Mouse (Mus musculus) forebrain, embryonic 16.5 days (tissue): ENCODE measurements at regions not wholly inside any gene's neighbourhood (a gene's known extent, or its start where the extent isn't known, plus 50 kb on each side); places are given as distances from the start of the nearest gene placed in this dataset.

ENCODE experiments used
- ATAC-seq: fragments of 200-750 bp; cut with Nextera tagmentation; 2 replicates; pipeline ENCODE4 v1.8.0; 2017; ENCODE audit warnings: mild to moderate bottlenecking, moderate library complexity
- H3K27ac ChIP-seq: fragments of 300-500 bp; sonication (generic); 2 replicates; pipeline ENCODE4 v1.5.1; 2014; ENCODE audit warnings: low read length, control low read depth
- H3K27me3 ChIP-seq: fragments of 300-500 bp; sonication (generic); replicated peaks from 2 replicates; pipeline ENCODE4 v1.6.1; 2014; ENCODE audit warnings: low read length; ENCODE audit not compliant: control insufficient read depth, insufficient read depth
- H3K36me3 ChIP-seq: fragments of 300-500 bp; sonication (generic); 2 replicates; pipeline ENCODE4 v1.6.1; 2014; ENCODE audit not compliant: control insufficient read depth, insufficient read depth
- H3K4me1 ChIP-seq: fragments of 300-500 bp; sonication (generic); replicated peaks from 2 replicates; pipeline ENCODE4 v1.6.1; 2014; ENCODE audit warnings: low read length; ENCODE audit not compliant: control insufficient read depth, insufficient read depth
- H3K4me2 ChIP-seq: fragments of 300-500 bp; sonication (generic); 2 replicates; pipeline ENCODE4 v1.6.1; 2014; ENCODE audit warnings: mild to moderate bottlenecking, low read length, control low read depth
- H3K4me3 ChIP-seq: fragments of 300-500 bp; sonication (generic); replicated peaks from 2 replicates; pipeline ENCODE4 v1.5.1; 2014; ENCODE audit warnings: mild to moderate bottlenecking, low read length, control low read depth
- H3K9ac ChIP-seq: fragments of 300-500 bp; sonication (generic); replicated peaks from 2 replicates; pipeline ENCODE4 v1.6.1; 2014; ENCODE audit warnings: low read depth, low read length, control low read depth
- H3K9me3 ChIP-seq: fragments of 300-500 bp; sonication (generic); 2 replicates; pipeline ENCODE4 v1.6.1; 2016; ENCODE audit warnings: low read length; ENCODE audit not compliant: control insufficient read depth
- WGBS: fragments of 180-500 bp; shearing (Covaris S2); extraction: QIAGEN DNeasy Blood & Tissue Kit; methylation state at CpG from one replicate; pipeline ENCODE4 v1.1.7; 2014; 5-methylcytosine and 5-hydroxymethylcytosine counted together

DNA sequence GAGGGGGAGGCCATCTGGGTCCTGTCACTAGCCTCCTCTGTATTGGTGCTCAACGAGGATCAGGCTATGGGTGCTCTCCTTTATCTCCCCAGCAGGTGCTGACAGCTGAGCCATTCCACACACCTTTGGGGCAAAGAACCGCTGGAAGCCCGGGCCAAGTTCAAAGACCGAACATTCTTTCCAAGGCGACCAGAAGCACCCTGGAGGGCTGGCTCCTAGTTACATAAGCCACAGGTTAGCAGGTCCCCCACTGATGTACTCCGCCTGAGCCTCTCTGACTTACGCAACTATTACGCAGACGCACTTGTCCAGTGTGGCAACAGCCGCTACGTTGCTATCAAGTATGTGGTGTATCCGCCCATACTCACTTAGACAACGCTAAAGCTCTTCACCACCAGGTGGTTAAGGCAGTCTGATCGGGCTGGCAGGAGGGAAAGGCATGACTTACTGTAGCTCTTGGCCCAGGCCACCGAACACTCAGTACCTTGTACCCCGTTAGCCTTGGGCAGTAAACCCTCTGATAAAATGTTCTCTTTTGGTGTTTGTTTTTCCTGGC lies 69.2 kb downstream of the Gm33543 start:
- Histone ChIP-seq H3K9ac (no peak overlapping the region), H3K27me3 (no peaks in the 10 kb centered on the region), H3K36me3 (no peaks in the 10 kb centered on the region), H3K4me2 (no peak overlapping the region), H3K9me3 (no peaks in the 10 kb centered on the region), H3K4me3 (no peak overlapping the region), H3K27ac (no peak overlapping the region), H3K4me1 (no peaks in the 10 kb centered on the region)
- 88% methylated on average over 16 of the region's 16 CpGs for WGBS
- no peak for ATAC-seq

DNA sequence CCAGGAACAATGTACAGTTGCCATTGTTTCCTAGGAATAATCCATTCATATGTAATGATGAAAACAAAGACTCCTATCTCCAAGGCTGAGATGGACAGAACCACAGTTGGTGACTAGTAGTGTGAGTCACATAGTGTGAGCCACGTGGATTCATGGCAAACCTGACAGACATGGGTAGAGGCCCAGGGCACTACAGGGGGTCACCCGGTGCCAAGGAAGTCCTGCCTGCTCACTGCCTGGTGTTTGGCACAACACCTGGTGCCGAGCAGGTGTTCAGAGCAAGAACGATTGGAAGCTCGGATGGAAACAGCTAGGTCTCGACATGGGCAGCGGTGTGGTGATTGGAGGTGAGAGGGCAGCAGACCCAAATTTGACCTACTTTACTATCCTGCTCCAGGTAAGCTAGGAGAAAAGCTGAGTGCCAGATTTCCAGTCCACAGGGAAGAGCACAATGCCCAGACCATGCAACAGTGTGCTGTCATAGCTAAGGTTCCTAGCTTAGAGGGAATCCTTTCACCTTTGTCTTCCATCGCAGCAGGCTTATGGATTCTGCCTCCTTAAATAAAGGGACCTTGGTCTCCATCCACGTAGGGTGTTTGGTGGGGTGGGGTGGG lies 69.8 kb downstream of the Gm33543 start:
- H3K9me3 ChIP-seq, result no peaks in the 10 kb centered on the region
- WGBS, result 92% methylated on average over 9 of the region's 9 CpGs
- no peaks in the 10 kb centered on the region for H3K36me3 ChIP-seq
- no peak overlapping the region for H3K4me3 ChIP-seq
- H3K9ac ChIP-seq, result no peak overlapping the region
- no peaks in the 10 kb centered on the region for H3K27me3 ChIP-seq
- no peak overlapping the region for H3K4me2 ChIP-seq
- H3K4me1 ChIP-seq, result no peaks in the 10 kb centered on the region
- ATAC-seq, result no peak
- no peak overlapping the region for H3K27ac ChIP-seq

DNA sequence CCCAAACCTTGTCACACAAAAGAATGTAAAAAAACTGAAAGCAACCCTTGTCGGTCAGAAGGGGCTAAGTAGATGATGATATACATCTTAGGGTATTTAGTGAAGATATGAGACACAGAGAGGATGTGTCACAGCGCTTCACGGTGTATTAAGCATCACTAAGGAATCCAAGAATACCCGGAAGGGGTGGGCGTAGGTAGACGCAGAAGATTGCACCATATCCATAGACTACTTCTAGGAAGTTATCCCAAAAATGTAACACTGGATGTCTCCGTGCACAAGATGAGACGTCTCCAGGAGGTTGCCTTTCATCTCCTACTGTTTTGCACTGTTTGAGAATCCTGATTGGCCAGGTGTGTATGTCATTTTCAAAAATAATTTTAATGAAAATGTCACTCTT lies 73.8 kb downstream of the Gm33543 start:
- Histone ChIP-seq H3K4me1 (no peaks in the 10 kb centered on the region), H3K36me3 (no peaks in the 10 kb centered on the region), H3K4me2 (no peak overlapping the region), H3K27me3 (no peaks in the 10 kb centered on the region), H3K9me3 (no peaks in the 10 kb centered on the region), H3K4me3 (no peak overlapping the region), H3K27ac (no peak overlapping the region), H3K9ac (no peak overlapping the region)
- whole genome bisulfite sequencing, result 90% methylated on average over 8 of the region's 8 CpGs
- no peak for ATAC-seq

DNA sequence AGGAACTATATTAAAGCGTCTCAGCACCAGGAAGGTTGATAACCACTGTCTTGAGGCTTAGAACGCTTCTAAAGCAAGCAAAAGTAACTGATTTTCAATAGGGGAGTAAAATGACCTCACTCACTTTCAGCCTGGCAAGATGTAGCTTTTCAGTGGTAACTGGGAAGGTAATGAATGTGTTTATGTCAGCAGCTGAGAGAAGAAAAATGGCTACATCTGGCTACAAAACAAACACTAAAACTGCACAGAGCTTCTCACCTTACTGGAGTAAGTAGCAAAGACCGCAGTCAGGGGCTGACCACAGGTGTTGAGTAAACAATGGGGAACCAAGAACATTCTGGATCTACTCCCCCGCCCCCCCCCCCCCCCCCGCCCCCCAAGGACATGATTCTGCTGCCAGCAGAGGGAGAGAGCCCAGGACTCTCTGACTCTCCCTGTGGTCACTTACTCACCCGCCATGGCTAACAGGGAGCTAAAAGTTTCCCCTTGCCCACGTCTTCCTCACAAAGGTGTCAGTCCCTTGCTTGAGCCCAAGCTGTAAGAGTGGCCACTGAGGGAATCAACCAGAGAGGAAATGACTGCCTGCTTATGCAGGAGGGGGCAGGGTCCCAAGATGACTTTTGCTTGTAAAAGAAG lies 75.1 kb downstream of the Gm33543 start:
- Histone ChIP-seq H3K4me2 (no peak overlapping the region), H3K4me1 (no peaks in the 10 kb centered on the region), H3K36me3 (no peaks in the 10 kb centered on the region), H3K4me3 (no peak overlapping the region), H3K27ac (no peak overlapping the region), H3K9me3 (no peaks in the 10 kb centered on the region), H3K27me3 (no peaks in the 10 kb centered on the region), H3K9ac (no peak overlapping the region)
- ATAC-seq, result no peak
- WGBS, result 67% methylated on average over 7 of the region's 7 CpGs

DNA sequence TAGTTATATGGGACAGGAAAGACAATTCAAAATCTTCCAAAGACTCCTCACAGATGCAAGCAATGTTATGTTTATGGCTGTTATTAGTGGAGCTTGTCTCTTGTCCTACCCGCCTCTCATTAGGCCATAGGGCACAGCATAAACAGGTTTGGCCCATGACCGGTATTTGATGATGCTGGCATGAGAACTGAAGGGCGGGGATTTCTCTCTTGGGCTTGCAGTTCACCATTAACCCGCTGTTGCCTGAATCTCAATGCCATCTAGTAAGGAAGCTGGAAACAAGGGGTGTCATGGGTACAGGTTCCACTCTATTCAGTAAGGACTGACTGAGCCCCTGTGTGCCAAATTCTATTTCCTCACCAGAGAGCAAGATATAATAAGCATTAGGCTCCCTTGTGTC lies 78.6 kb downstream of the Gm33543 start:
- H3K4me3 ChIP-seq, result no peak overlapping the region
- no peak overlapping the region for H3K9ac ChIP-seq
- H3K4me1 ChIP-seq, result no peaks in the 10 kb centered on the region
- H3K27ac ChIP-seq, result no peak overlapping the region
- no peaks in the 10 kb centered on the region for H3K27me3 ChIP-seq
- no peaks in the 10 kb centered on the region for H3K36me3 ChIP-seq
- no peak overlapping the region for H3K4me2 ChIP-seq
- no peaks in the 10 kb centered on the region for H3K9me3 ChIP-seq
- 70% methylated on average over 4 of the region's 4 CpGs for WGBS
- ATAC-seq, result no peak

DNA sequence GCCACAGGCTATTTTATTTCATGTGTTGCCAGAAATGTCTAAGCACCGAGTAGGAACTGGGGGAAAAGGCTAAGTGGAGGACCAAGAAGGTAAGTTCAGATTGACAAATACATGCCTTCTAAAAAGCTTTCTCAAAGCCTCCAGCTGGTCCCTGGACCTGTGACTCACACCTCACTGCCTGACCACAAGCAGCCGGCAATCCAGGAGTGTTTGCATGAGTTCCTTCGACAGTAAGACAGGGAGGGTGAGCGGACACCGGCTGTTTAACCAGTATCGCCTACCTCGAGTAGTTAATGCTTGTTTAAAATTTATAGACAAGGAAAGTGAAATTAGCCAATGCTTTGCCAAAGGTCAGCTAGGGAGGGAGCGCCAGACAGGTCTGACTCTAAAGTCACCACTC lies 80.1 kb downstream of the Gm33543 start:
- WGBS, result 79% methylated on average over 8 of the region's 8 CpGs
- Histone ChIP-seq H3K27ac (no peak overlapping the region), H3K9ac (no peak overlapping the region), H3K4me1 (no peaks in the 10 kb centered on the region), H3K9me3 (no peaks in the 10 kb centered on the region), H3K27me3 (no peaks in the 10 kb centered on the region), H3K4me3 (no peak overlapping the region), H3K4me2 (no peak overlapping the region), H3K36me3 (no peaks in the 10 kb centered on the region)
- ATAC-seq, result no peak

DNA sequence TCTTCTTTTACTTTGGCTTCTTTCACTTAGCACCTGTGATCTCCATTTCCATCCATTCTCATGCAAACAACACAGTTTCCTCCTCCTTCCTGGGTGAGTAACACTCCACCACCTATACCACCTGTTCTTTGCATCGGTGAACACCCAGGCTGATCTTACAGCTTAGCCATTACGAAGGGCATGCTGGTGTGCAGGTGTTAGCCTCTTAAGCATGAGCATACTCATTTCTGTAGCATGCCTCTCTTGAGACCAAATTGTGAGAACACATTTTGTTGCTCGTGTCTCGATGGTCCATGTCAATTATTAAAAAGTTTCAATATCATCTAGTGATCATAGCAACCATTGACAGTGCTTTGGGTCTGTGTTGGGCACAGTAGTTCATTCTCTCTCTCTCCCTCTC lies 80.8 kb downstream of the Gm33543 start:
- no peaks in the 10 kb centered on the region for H3K9me3 ChIP-seq
- H3K4me2 ChIP-seq, result no peak overlapping the region
- H3K4me1 ChIP-seq, result no peaks in the 10 kb centered on the region
- no peak for ATAC-seq
- no peaks in the 10 kb centered on the region for H3K27me3 ChIP-seq
- no peak overlapping the region for H3K9ac ChIP-seq
- WGBS, result 95% methylated on average over 4 of the region's 4 CpGs
- H3K27ac ChIP-seq, result no peak overlapping the region
- H3K36me3 ChIP-seq, result no peaks in the 10 kb centered on the region
- H3K4me3 ChIP-seq, result no peak overlapping the region

DNA sequence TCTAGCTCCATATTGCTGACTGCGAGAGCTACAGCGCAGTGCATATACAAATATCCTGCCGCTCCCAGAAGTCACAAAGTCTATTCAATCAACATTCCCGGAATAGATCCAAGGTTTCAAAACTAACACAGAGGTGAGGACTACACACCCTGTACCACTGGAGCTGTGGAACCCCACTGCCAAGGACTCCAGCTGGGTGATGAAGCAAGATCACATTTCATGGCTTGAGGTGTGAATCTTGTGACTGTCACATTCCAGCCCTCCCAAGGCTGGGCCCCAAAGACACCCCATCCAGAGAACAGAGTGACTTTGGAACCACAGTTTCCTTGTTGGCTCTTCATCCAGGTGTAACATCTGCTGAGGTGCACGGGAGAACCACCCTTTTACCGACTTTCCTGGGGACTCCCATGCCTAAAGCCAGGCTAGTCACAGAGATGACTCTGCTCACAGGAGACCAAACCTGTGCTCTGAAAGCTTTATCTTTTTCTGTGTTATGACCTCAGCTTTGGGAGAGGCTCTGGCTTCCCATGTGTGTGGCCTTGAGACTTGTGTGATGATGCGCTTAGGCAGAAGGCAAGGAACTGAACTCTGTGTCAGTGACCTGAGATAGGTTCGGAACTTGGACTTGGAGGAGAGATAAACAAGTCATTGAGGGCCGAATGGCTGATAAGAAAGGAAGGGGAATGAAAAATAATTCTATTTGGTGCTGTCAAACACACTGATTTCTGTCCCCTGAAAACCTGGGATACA lies 82.4 kb downstream of the Gm33543 start:
- WGBS, result 94% methylated on average over 9 of the region's 9 CpGs
- Histone ChIP-seq H3K27me3 (no peaks in the 10 kb centered on the region), H3K9ac (no peak overlapping the region), H3K27ac (no peak overlapping the region), H3K36me3 (no peaks in the 10 kb centered on the region), H3K4me1 (no peaks in the 10 kb centered on the region), H3K4me2 (no peak overlapping the region), H3K4me3 (no peak overlapping the region), H3K9me3 (no peaks in the 10 kb centered on the region)
- no peak for ATAC-seq

DNA sequence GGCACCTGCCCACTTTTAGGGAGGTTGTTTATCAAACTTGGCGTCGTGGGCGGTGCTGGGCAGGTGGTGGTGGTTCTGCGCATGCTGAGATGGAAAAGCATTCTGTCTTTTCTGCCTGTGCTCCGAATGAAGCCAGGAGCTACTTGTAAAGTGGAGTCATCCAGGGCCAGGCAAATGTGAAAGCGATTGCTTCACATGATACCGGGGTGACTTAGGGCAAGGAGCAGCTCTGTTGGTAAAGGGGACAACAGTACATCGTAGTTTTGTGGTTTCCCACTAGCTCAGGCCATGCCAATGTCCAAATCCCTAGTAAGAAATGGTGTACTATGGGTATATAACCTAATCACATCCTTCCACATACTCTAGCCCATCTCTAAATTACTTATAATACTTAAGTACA lies 84.5 kb downstream of the Gm33543 start:
- Histone ChIP-seq H3K27me3 (no peaks in the 10 kb centered on the region), H3K36me3 (no peaks in the 10 kb centered on the region), H3K9me3 (no peaks in the 10 kb centered on the region), H3K4me3 (no peak overlapping the region), H3K9ac (no peak overlapping the region), H3K27ac (no peak overlapping the region), H3K4me2 (no peak overlapping the region), H3K4me1 (no peaks in the 10 kb centered on the region)
- WGBS, result 94% methylated on average over 8 of the region's 8 CpGs
- ATAC-seq, result no peak
